Mouse (Mus musculus) kidney, postnatal 14 days (tissue): ENCODE measurements around the gene Sema3b.

Experiments used
- DNase-seq: peaks from one replicate; pipeline ENCODE4 v3.0.0; 2022; ENCODE audit warnings: mixed read lengths

Gene Sema3b

DNA sequence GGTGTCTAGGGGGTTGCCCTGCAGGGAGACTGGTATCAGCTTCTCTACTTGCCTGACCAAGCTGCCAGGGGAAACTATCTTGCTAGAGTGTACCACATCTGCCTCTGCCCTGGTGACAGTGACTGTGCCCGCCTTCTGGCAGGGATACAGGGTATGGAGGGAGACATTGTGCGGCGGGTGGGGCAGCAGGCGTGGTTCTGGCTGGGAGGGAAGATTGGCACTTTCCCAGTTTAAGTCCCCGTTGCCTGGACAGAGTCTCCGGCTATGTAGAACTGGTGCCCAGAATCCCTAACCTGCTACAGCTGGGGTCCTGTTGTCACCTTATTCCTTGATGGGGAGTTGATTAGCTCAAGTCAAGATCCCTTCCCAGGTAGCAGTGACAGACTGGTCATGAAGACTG lies 23.4 kb upstream of the Sema3b start:
- peak; percentile 50 for DNase-seq

GRCm38 (mm10) chr9:107631861-107632260 lies 22.8 kb upstream of the Sema3b start:
- DNase-seq, result no peak

DNA sequence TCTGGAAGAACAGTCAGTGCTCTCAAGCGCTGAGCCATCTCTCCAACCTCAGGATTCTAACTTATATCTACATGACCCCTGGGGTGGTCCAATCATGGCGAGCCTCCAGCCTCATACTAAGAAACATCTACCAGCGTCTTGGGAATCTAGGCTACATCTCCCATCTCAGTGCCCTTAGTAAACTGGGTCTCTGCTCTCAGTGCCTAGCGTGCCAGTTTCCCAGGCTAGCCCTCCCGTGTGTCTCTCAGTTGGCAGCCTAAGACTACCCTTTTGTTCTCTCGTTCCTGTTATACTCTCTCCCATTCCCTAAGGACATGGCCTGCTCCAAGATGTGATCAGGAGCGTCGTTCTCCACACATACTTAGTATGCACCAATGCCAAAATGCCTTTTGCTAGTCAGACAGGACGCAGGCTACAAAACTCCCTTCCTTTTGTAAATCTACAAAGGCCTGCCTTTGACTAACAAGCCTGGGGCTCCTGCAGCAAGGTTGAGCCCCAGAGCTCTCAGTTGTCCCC lies 22.3 kb upstream of the Sema3b start:
- DNase-seq, result no peak

DNA sequence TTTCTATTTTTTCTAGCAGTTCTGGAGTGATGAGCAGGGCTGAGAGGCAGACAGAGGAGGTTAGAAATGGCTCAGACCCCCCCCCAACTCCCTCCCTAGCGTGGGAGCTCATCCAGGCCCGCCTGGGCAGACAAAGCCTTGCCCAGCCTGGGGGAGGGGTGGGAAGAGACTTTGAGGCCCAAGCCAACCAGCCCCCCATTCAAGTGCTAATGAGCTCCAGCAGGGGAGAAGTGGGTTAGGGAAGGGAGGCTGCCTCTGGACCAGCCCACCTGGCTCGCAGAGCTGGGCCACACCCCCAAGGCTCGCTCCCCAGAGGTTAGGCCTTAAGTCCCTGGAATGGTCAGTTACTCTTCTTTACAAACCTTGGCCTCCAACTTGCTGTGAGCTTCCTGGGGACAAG lies 21.5 kb upstream of the Sema3b start:
- peak; percentile 20 for DNase-seq

- DNase-seq, result peak; percentile 54
Observed at GRCm38 (mm10) chr9:107629901-107630425, 20.9 kb upstream of the Sema3b start.

DNA sequence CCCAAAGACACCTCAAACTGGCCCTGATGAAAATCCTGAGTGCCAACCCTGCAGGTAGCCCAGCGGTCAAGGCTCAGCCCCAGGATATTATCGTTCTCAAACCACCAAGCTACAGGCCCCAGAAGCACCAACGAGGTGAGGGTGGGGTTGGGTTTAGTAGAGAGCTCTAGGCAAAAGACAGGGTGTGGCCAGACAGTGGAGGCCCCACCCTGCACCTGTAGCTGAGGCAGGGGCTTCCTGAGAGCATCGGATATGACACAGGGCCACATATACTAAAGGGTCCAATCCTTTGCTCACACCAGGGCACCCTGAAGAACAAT lies 20.3 kb upstream of the Sema3b start:
- DNase-seq, result no peak

- DNase-seq, result peak; percentile 84
Observed at GRCm38 (mm10) chr9:107628721-107629410, 19.8 kb upstream of the Sema3b start.

DNA sequence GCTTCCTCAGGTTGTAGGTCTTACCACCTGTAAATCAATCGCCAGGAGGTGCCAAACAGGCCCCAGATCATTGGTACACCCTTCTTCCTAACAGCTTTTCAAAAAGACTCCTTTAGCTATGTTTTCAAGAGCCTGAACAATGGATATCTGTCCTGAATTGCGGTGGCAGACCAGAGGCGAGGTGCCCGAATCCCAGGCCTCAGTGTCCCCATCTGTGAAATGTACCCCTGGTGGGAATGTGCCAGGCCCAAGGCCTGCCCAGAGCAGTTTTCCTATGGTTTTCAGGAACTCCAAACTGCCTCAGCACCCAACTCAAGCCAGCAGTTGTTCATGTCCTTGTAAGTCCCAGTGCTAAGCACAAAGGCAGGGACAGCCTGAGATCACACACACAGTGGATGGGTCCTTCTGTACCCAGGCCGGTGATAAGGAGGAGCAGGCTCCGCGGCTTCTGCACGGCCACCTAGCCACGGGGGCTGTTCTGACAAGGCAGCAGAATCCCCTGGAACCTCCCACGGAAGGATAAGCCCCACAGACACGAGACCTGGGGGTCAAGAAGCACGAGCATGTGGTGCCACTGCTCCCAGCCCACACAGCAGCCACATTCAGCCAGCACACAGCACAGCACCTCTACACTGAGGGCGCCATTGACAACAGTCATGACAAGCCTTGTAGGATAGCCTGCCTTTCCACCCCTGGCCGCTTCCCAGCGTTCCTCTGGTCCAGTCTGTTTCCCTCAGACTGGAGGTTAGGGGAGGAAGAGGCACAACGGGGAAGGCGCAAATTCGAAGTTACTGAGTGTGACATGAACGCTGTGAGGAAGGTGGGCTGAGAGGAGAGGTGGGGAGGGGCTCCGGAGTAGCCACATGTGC lies 18.6 kb upstream of the Sema3b start:
- DNase-seq, result peak; percentile 12

DNA sequence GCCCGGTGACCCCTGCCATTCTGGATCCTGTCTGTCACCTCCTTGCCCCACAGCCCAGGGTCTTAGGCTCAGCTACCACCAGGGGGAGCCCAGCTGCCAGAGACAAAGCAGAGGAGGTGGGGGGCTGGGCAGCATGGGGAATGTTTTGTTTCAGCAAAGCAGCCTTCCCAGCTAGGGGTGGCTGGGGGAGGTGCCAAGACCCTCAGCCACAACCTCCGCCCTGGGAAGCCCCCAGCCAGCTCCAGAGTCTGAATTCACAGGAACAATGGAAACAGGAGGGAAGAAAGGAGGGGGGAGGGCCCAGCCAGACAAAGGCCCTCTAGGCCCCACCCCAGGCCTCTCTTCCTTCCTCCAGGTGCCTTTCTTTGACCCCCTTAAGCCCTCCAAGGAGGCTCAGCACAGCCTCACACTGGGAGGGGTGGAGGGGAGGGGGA lies 17.8 kb upstream of the Sema3b start:
- peak; percentile 91 for DNase-seq

DNA sequence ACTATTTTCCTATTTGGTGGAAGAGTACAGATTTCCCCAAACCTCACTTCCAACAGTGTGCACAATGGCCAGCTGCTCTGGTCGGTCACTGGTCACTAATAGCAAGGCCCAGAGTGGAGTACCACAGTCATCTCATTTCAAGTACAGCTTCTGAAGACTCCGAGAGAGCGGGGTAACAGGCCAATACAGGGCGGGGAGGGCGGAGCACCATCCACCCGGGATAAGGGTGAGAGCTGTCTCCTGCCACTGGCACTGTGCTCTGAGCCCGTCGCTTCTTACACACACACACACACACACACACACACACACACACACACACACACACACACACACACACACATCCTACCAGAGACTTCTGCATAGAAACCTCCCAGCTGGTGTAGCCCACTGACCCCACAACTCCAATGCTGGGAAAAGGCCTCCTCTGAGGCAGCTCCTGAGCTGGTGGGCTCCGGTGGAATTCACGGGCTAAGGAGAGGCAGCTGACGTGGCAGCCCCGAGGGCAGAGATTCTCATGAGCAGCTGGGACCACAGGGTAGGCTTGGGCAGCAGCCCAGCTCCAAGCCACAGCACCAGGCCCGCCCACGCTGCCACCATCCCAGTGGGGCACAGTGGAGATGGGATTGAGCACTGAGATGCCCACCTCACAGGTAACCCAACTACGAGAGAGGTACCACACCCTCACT lies 17.3 kb upstream of the Sema3b start:
- no peak for DNase-seq

- no peak for DNase-seq
Observed at GRCm38 (mm10) chr9:107625351-107626128, 16.5 kb upstream of the Sema3b start.

- no peak for DNase-seq
Observed at GRCm38 (mm10) chr9:107624951-107625350, 15.9 kb upstream of the Sema3b start.

GRCm38 (mm10) chr9:107624539-107624938 lies 15.5 kb upstream of the Sema3b start:
- peak; percentile 59 for DNase-seq

- peak; percentile 71 for DNase-seq
Observed at GRCm38 (mm10) chr9:107620954-107621353, 11.9 kb upstream of the Sema3b start.

DNA sequence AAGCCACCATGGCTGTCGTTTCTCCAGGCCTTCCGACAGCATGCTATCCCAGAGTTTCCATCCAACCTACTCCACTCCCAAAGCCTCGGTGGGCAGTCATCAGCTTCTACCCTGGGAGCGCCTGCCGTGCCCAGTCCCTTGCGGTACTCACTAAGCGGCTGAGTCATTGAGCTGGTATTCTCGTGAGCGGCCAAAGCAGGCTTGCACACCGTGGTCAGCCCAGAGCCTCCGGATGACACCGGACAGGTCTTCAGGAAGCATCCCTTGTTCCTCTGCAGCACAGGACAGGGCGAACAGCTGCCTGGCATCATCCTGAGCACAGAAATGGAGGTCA lies 10.5 kb upstream of the Sema3b start:
- DNase-seq, result no peak

DNA sequence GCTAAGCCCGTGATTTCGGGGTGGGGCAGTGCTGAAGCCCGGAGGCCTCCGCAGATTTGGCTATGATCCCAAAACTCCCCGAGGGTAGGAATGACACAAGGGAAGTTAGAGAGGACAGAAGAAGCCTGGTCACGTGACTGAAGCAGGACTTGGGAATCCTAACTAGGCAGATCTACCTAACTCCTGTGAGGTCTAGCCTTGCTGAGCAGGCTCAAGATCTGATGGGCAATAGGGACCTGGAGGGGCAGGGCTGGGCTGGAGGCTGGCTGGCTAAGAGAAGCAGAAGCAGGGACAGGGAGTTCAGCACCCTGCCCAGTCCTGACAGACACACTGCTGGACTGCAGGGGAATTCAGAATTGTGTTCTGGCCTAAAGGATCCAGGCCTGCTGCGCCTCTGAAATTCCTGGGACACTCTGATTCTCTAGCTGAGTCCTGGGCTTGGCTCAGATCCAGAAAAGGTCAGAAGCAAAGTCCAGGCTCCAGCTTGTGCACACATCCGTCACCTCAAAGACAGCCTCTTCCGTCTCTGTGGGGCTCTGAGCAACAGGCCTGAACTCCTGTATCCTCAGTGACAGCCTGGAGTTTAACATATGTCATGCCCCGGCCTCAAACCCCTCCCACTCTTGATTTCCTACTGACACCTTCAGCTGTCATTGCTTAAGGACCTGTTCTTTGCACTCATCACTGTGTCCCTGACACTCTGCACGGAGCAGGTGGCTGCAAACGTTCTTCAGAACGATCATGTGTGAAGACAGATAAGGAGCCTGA lies 9.9 kb upstream of the Sema3b start:
- DNase-seq, result peak; percentile 91

- no peak for DNase-seq
Observed at GRCm38 (mm10) chr9:107618098-107618497, 9.1 kb upstream of the Sema3b start.

DNA sequence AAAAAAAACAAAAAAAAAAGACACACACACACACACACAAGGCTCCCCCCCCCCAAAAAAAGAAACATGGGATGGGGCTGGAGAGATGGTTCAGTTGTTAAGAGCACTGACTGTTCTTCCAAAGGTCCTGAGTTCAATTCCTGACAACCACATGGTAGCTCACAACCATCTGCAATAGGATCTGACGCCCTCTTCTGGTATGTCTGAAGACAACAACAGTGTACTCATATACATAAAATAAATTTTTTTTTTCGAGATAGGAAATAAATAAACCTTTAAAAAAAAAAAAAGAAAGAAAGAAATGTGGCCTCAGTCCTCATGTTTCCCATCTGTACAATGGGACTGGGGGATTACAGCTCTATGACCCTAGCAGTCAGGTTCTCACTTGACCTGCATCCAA lies 8.4 kb upstream of the Sema3b start:
- no peak for DNase-seq

DNA sequence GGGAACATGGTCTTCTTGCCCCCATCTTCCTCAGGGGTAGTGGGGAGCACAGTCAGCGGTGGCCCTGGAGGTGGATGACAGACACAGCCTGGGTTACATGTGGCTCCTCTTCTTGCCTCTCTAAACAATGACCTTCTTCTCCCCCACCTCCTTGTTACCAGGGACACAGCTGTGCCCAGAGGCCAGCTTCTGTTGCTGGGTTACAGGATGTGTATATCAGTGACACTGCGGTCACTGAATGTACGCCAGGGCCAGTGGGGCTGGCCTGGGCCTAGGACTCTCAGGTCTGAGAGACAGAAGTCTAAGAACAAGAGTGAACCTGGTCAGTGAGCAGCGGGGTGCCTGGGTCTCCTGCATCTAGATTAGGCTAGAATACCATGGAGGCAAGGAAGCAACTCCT lies 6.0 kb upstream of the Sema3b start:
- DNase-seq, result no peak

DNA sequence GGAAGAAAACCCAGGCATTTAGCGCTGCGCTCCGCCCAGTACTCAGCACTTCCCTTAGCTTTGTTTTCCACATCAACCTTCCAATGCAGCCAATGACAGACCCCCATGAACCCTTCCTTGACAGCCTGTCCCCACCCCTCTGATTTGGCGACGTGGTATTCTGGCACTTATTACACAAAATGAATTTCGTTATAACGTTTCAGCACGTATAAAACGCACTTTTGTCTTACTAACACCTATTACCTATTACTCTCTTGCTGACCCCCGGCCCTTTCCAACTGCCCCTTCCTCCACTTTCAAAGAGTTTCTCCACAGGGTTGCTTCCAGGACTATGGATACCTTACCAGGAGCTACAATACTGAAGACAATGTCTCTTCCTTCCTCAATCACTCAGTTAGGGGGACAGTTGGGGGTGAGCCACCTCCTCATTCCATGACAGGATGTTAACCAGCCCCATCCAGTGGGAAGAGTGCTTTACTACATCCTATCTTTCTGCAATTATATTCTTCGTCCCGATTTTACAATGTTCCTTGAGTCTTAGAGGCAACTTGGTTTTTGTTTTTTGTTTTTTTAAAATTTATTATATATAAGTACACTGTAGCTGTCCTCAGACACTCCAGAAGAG lies 4.0 kb upstream of the Sema3b start:
- DNase-seq, result peak; percentile 54
